Mouse (Mus musculus) layer of hippocampus, adult 2 months (tissue): ENCODE measurements at regions not wholly inside any gene's neighbourhood (a gene's known extent, or its start where the extent isn't known, plus 50 kb on each side); places are given as distances from the start of the nearest gene placed in this dataset.

ENCODE experiments used
- DNase-seq, 2 experiments: peaks; one replicate each; pipeline ENCODE4 v3.0.0; 2022; ENCODE audit warnings: low spot score in 2 of 2
- H3K27ac ChIP-seq: fragments of 200-600 bp; 2 replicates; pipeline ENCODE4 v1.8.1; 2022
- H3K4me3 ChIP-seq: fragments of 200-600 bp; 2 replicates; pipeline ENCODE4 v1.8.1; 2022; ENCODE audit warnings: mild to moderate bottlenecking
- CTCF ChIP-seq: fragments of 200-600 bp; conservative IDR thresholded peaks from 2 replicates; pipeline ENCODE4 v1.8.1; 2022; ENCODE audit warnings: antibody characterized with exemption, mild to moderate bottlenecking, moderate library complexity

DNA sequence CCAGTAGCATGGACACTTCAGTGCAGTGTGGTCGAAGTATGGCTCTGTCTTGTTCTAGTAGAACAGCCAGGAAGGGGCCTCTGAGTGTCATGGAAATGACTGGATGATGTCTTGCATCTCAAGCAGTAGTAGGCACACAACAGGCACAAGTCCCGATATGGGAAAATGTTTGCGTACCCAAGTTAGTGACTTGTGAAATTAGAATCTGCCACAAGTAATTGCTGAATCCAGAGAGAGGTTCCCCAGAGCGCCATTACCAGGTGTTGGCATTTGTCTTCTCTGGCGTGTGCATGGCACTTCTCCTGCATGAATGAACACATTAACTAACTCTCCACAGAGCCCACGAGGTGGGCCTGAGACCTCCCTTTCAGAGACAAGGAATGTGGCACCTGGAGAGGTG lies 199.3 kb downstream of the Ackr3 start:
- no peak for TF ChIP-seq CTCF

GRCm38 (mm10) chr1:90404717-90405487 lies 197.9 kb upstream of the Cops8 start:
- Histone ChIP-seq H3K4me3 (no peak overlapping the region), H3K27ac (peak overlapping the region; percentile 79)
- DNase-seq, result no peak
- TF ChIP-seq CTCF, result no peak

More for the DNA sequence above, 199.3 kb downstream of the Ackr3 start:
- H3K27ac ChIP-seq, result no peak overlapping the region
- DNase-seq, result no peak
- H3K4me3 ChIP-seq, result no peak overlapping the region

GRCm38 (mm10) chr1:90406663-90407062 lies 196.1 kb upstream of the Cops8 start:
- no peak for TF ChIP-seq CTCF
- H3K27ac ChIP-seq, result peak overlapping the region; percentile 79
- DNase-seq, result peak; percentile 55 to 59
- no peak overlapping the region for H3K4me3 ChIP-seq

GRCm38 (mm10) chr1:90408504-90409215 lies 194.1 kb upstream of the Cops8 start:
- TF ChIP-seq CTCF, result no peak
- peak; percentile 26 to 35 for DNase-seq
- H3K4me3 ChIP-seq, result no peak overlapping the region
- H3K27ac ChIP-seq, result peak overlapping the region; percentile 79

- no peak for TF ChIP-seq CTCF
- Histone ChIP-seq H3K27ac (peak overlapping the region; percentile 79), H3K4me3 (no peak overlapping the region)
- DNase-seq, result no peak
These were observed 193.5 kb upstream of the Cops8 start for GRCm38 (mm10) chr1:90409236-90409635.

- no peak overlapping the region for H3K27ac ChIP-seq
- no peak overlapping the region for H3K4me3 ChIP-seq
- no peak for TF ChIP-seq CTCF
- no peak for DNase-seq
These were observed 190.2 kb upstream of the Cops8 start for GRCm38 (mm10) chr1:90412511-90413045.

GRCm38 (mm10) chr1:90414751-90415150 lies 188.0 kb upstream of the Cops8 start:
- H3K27ac ChIP-seq, result no peak overlapping the region
- H3K4me3 ChIP-seq, result no peak overlapping the region
- TF ChIP-seq CTCF, result no peak
- DNase-seq, result no peak

DNA sequence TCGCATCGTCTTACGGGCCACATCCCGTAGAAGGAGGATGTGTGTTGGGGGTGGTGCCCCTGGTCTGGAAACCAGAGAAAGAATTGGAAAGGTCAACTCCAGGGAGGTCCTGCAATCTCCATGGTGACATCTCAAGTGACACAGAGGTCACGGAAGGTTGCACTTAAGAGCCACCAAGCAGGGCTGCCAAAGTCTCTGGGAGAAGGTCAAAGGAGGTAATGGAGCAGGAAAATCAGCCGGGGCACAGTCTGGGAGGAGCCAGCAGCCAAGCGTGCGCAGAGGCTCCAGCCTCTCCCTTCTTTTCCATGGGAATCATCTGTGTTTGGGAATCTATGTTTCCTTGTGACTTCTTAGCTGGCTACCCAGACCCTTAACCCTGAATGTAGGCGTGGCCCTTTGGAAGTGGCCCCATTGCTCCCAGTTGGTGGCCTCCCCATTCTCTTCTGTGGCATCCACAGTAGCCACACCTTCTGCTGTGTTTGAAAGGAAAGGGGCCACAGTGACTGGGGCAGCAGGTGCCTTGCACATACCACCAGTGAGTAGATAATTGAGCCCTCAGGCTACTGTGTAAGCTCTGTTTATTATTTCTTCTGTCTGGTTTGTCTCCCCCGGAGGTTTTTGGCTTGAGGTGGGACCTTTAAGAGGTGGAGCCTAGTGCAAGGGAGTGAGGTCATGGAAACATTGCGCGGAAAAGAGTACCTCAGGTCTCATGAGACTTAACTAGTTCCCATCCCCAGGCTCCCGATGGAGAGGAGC lies 178.5 kb upstream of the Cops8 start:
- Histone ChIP-seq H3K27ac (no peak overlapping the region), H3K4me3 (no peak overlapping the region)
- no peak for DNase-seq
- no peak for TF ChIP-seq CTCF

DNA sequence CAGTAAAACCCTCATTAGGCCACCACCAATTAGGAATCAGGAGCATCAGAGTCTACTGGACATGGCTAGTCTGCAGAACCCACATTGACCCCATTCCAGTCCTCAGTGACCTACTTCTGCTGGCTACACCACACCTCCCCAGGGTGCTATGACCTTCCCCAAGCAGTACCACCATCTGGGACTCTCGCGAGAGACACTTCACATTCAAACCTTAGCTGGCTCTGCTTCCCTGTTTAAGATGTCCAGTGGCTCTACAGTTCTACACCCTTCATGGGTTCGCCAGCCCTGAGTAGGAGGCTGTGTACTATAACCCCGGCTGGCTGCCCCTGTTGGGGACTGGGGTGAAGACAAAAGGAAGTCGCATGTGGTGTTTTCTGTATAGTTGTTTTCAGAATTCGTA lies 174.4 kb upstream of the Cops8 start:
- TF ChIP-seq CTCF, result no peak
- Histone ChIP-seq H3K27ac (no peak overlapping the region), H3K4me3 (no peak overlapping the region)
- DNase-seq, result no peak

DNA sequence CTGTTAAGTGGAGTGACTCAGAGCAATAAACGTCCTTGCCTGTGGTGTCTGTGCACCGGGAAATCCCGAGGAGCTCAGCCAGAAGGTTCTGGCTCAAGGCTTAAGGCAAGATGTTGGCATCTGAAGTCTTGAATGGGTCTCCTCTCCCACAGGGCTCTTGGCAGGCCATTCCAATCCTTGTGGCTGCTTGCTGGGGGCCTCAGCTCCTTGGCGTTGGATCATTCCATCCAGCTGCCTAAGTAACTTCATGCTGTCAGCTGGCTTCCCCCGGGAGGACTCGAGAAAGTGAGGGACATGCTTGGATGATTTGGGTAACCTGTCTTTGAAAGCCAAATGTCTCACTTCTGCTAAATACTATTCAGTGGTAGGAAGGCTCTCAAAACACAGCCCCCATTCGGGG lies 174.0 kb upstream of the Cops8 start:
- TF ChIP-seq CTCF, result no peak
- Histone ChIP-seq H3K4me3 (no peak overlapping the region), H3K27ac (no peak overlapping the region)
- DNase-seq, result no peak

- DNase-seq, result no peak
- TF ChIP-seq CTCF, result no peak
- H3K27ac ChIP-seq, result no peak overlapping the region
- no peak overlapping the region for H3K4me3 ChIP-seq
These were observed 172.3 kb upstream of the Cops8 start for GRCm38 (mm10) chr1:90430480-90430879.

- no peak overlapping the region for H3K4me3 ChIP-seq
- no peak for DNase-seq
- H3K27ac ChIP-seq, result no peak overlapping the region
- no peak for TF ChIP-seq CTCF
These were observed 171.0 kb upstream of the Cops8 start for GRCm38 (mm10) chr1:90431783-90432182.

DNA sequence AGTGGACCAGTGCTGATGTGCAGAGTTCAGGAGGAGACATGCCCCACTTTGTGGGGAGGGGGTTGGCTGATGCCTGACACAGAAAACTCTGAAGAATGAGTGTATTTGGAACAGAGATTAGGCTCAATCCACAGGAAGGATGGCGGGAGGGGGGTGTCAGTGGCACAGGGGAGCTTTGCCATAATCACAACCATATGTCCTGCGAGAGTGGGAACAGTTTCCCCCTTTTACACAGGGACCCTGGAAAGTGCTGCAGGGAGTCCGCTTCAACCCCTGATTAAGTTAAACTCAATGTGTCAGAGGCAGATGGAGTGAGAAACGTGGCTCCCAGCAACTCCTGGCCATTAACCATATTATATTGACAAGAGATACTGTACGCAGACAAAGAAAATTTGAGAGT lies 168.9 kb upstream of the Cops8 start:
- DNase-seq, result no peak
- no peak for TF ChIP-seq CTCF
- Histone ChIP-seq H3K4me3 (no peak overlapping the region), H3K27ac (peak overlapping the region; percentile 53)
